Mouse (Mus musculus) olfactory bulb, adult 2 months (tissue): ENCODE results near the gene Faxc. TPM values are rescaled to one million over a fixed set of nuclear protein-coding genes. Genes with fewer than 3 reads are reported as not detected.
A peak's percentile ranks its signal among the peaks of the same experiment; 100 is the strongest.

Source experiments
- H3K27ac ChIP-seq: fragments of 200-500 bp; 2 replicates; pipeline ENCODE4 v1.5.1; 2012; ENCODE audit warnings: low read depth, low read length; ENCODE audit not compliant: insufficient read depth
- H3K4me1 ChIP-seq: fragments of 200-500 bp; 2 replicates; pipeline ENCODE4 v1.6.1; 2012; ENCODE audit warnings: low read length; ENCODE audit not compliant: control insufficient read depth, insufficient read depth
- H3K4me3 ChIP-seq: fragments of 200-500 bp; 2 replicates; pipeline ENCODE4 v1.5.1; 2012; ENCODE audit warnings: mild to moderate bottlenecking, low read depth, low read length, moderate library complexity; ENCODE audit not compliant: insufficient read depth
- CTCF ChIP-seq: fragments of 200-500 bp; IDR thresholded peaks from 2 replicates; pipeline ENCODE4 v1.5.1; 2012; ENCODE audit warnings: low read depth, mild to moderate bottlenecking, low read length, moderate library complexity; ENCODE audit not compliant: insufficient read depth
- POLR2A ChIP-seq: fragments of 200-500 bp; IDR thresholded peaks from 2 replicates; pipeline ENCODE4 v1.6.1; 2012; ENCODE audit warnings: mild to moderate bottlenecking, low read depth, low read length, moderate library complexity; ENCODE audit not compliant: insufficient read depth
- WGBS: fragments of 180-500 bp; shearing (Covaris S2); methylation state at CpG from one replicate; pipeline ENCODE4 v1.1.7; 2018; 5-methylcytosine and 5-hydroxymethylcytosine counted together
- polyA plus RNA-seq: library from polyadenylated mRNA; stranded (reverse); fragments of >200 nt; gene quantifications from 2 replicates; pipeline ENCODE4 v1.2.4, GENCODE M21; 2012; ENCODE audit warnings: low replicate concordance; ENCODE audit not compliant: missing spikeins, insufficient read depth, insufficient read length

Gene Faxc
- polyA plus RNA-seq = not detected in 2 replicates

- Histone ChIP-seq H3K27ac (peak within 1 kb of the TSS; percentile 76), H3K4me3 (peak within 1 kb of the TSS; percentile 77), H3K4me1 (peaks cover 5% of the 10 kb centered on the region; the same call in 1 of the 2 replicates)
- no peak for TF ChIP-seq CTCF
- peak; percentile 72; the same call in 1 of the 2 replicates for TF ChIP-seq POLR2A
- under 1% methylated on average over 83 of the region's 83 CpGs for WGBS
These were observed at the start of gene Faxc for GRCm38 (mm10) chr4:21930971-21931771. Gene Faxc, plus strand, starts transcription at chr4:21931329.

- Histone ChIP-seq H3K4me1 (no peaks in the 10 kb centered on the region), H3K4me3 (no peak overlapping the region), H3K27ac (no peak overlapping the region)
- 93% methylated on average over 6 of the region's 6 CpGs for WGBS
- TF ChIP-seq POLR2A = no peak
- no peak for TF ChIP-seq CTCF
These were observed 48.3 kb upstream of the Faxc start for GRCm38 (mm10) chr4:21882806-21883205.

- 67% methylated on average over 8 of the region's 8 CpGs for WGBS
These were observed 45.3 kb upstream of the Faxc start for GRCm38 (mm10) chr4:21885831-21886230.

GRCm38 (mm10) chr4:21931772-21932630 lies 872 bp downstream of the Faxc start:
- peak overlapping the region; percentile 77 for H3K4me3 ChIP-seq
- no peak for TF ChIP-seq CTCF
- TF ChIP-seq POLR2A = no peak
- peaks cover 5% of the 10 kb centered on the region; the same call in 1 of the 2 replicates for H3K4me1 ChIP-seq
- H3K27ac ChIP-seq = peak overlapping the region; percentile 76
- WGBS = 4% methylated on average over 23 of the region's 23 CpGs

More at GRCm38 (mm10) chr4:21885831-21886230, 45.3 kb upstream of the Faxc start:
- Histone ChIP-seq H3K4me3 (no peak overlapping the region), H3K4me1 (no peaks in the 10 kb centered on the region), H3K27ac (no peak overlapping the region)
- TF ChIP-seq CTCF (no peak), POLR2A (no peak)

GRCm38 (mm10) chr4:21935378-21935777 lies 4.2 kb downstream of the Faxc start:
- TF ChIP-seq POLR2A (no peak), CTCF (no peak)
- 39% methylated on average over 2 of the region's 2 CpGs for WGBS
- Histone ChIP-seq H3K27ac (no peak overlapping the region), H3K4me1 (peaks cover 5% of the 10 kb centered on the region; the same call in 1 of the 2 replicates), H3K4me3 (no peak overlapping the region)

- Histone ChIP-seq H3K4me3 (no peak overlapping the region), H3K27ac (no peak overlapping the region), H3K4me1 (peaks cover 5% of the 10 kb centered on the region; the same call in 1 of the 2 replicates)
- no peak for TF ChIP-seq CTCF
- no peak for TF ChIP-seq POLR2A
- WGBS = 91% methylated on average over 9 of the region's 9 CpGs
These were observed 5.3 kb downstream of the Faxc start for GRCm38 (mm10) chr4:21936424-21936823.

- H3K4me1 ChIP-seq = peaks cover 5% of the 10 kb centered on the region; the same call in 1 of the 2 replicates
- TF ChIP-seq POLR2A (no peak), CTCF (no peak)
- H3K4me3 ChIP-seq = no peak overlapping the region
- WGBS = 89% methylated on average over 8 of the region's 8 CpGs
- H3K27ac ChIP-seq = no peak overlapping the region
These were observed 6.8 kb downstream of the Faxc start for GRCm38 (mm10) chr4:21937890-21938289.

GRCm38 (mm10) chr4:21944672-21945071 lies 13.5 kb downstream of the Faxc start:
- 88% methylated on average over 3 of the region's 3 CpGs for WGBS
- no peak overlapping the region for H3K4me3 ChIP-seq
- H3K27ac ChIP-seq = no peak overlapping the region
- no peak for TF ChIP-seq CTCF
- TF ChIP-seq POLR2A = no peak
- H3K4me1 ChIP-seq = no peaks in the 10 kb centered on the region
